Mouse (Mus musculus): Measurements from ENCODE around the gene Insig1. TPM values are rescaled to one million over a fixed set of nuclear protein-coding genes. Genes with fewer than 3 reads are reported as not detected.

Insig1 gene
- 114 and 116 TPM in 2 replicates for polyA plus RNA-seq (2011; ENCODE audit: insufficient read depth, insufficient read length, low read depth, missing spikeins)

- Histone ChIP-seq H3K9ac (ENCODE audit: low read depth, poor library complexity, severe bottlenecking) (peak within 1 kb of the TSS; percentile 68), H3K9me3 (replicated peaks; ENCODE audit: control insufficient read depth, insufficient read depth, low read length, poor library complexity, severe bottlenecking) (no peaks in the 10 kb centered on the region), H3K27me3 (ENCODE audit: control insufficient read depth, insufficient read depth, low read length, poor library complexity, severe bottlenecking) (no peaks in the 10 kb centered on the region), H3K4me1 (ENCODE audit: control insufficient read depth, insufficient read depth, low read length) (no peaks in the 10 kb centered on the region), H3K36me3 (ENCODE audit: control insufficient read depth, insufficient read depth, low read length, poor library complexity, severe bottlenecking) (peaks cover 29% of the 10 kb centered on the region), H3K4me3 (ENCODE audit: low read depth, low read length) (peak within 1 kb of the TSS; percentile 96), H3K27ac (ENCODE audit: insufficient read depth, low read length) (peak within 1 kb of the TSS; percentile 39)
- TF ChIP-seq POLR2A (IDR thresholded peaks at IDR 0.05; ENCODE audit: insufficient read depth, low read length) (peak; percentile 98), EP300 (IDR thresholded peaks at IDR 0.05; ENCODE audit: insufficient read depth, low read depth, low read length) (peak; percentile 49; the same call in 1 of the 2 replicates), CTCF (IDR thresholded peaks at IDR 0.05; ENCODE audit: low read depth, low read length) (no peak)
Observed at GRCm38 (mm10) chr5:28070828-28071455, at the start of gene Insig1. TSS of gene Insig1 (plus strand) at chr5:28071363.

DNA sequence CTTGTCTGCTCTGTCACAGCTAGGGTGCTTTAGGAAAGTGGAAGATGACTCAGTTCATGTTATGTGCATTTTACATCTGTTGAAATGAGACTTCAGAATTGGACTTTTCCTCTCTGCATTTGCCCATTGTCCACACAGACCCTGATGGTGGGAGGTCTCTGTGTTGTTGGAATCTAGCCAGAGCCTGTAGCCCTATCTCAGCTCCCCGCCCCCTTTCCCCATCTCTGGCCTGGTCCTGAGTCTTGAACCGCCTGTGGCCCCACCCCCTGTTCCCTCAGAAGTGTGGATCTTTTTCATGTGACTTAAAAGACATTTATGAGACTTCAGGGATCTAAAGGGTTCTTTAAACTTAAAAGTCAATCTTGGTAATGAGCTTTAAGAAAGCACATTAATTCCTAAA lies 47.7 kb upstream of the Insig1 start:
- Histone ChIP-seq H3K9ac (ENCODE audit: low read depth, poor library complexity, severe bottlenecking) (no peak overlapping the region), H3K36me3 (ENCODE audit: control insufficient read depth, insufficient read depth, low read length, poor library complexity, severe bottlenecking) (no peaks in the 10 kb centered on the region), H3K9me3 (replicated peaks; ENCODE audit: control insufficient read depth, insufficient read depth, low read length, poor library complexity, severe bottlenecking) (no peaks in the 10 kb centered on the region), H3K27ac (ENCODE audit: insufficient read depth, low read length) (no peak overlapping the region), H3K4me3 (ENCODE audit: low read depth, low read length) (no peak overlapping the region), H3K27me3 (ENCODE audit: control insufficient read depth, insufficient read depth, low read length, poor library complexity, severe bottlenecking) (no peaks in the 10 kb centered on the region), H3K4me1 (ENCODE audit: control insufficient read depth, insufficient read depth, low read length) (no peaks in the 10 kb centered on the region)
- no peak for TF ChIP-seq EP300 (IDR thresholded peaks at IDR 0.05; ENCODE audit: insufficient read depth, low read depth, low read length)
- TF ChIP-seq CTCF (IDR thresholded peaks at IDR 0.05; ENCODE audit: low read depth, low read length), result no peak
- no peak for TF ChIP-seq POLR2A (IDR thresholded peaks at IDR 0.05; ENCODE audit: insufficient read depth, low read length)

DNA sequence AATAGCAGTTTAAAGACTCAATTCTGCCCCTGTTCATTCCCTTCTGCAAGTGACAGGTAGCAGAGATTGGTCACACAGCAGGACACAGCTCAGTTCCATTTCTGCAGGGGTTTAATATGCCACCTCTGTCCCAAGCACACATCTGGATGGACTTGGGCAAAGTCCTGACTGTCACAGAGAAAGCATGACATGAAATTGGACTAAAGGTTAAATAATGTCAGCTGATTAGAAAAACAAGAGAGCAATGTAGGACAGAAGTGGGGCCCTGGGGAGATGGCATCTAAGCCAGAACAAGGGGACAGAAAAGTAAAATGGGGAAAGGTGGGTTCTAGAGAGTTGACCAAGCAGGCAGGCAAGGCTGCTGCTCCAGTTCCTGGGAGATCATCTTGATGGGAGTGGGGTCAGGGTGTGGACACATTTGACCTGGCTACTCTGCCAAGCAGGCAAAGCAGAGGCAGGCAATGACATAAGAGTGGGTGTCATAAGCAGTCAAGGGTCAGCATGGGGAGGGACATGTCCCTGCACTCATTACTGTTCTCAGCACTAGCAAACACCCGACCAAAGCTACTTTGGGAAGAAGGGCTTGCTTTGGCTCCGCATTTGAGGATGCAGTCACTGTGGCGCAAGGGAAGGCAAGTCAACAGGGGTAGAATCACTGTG lies 39.5 kb upstream of the Insig1 start:
- Histone ChIP-seq H3K4me1 (ENCODE audit: control insufficient read depth, insufficient read depth, low read length) (no peaks in the 10 kb centered on the region), H3K4me3 (ENCODE audit: low read depth, low read length) (no peak overlapping the region), H3K9me3 (replicated peaks; ENCODE audit: control insufficient read depth, insufficient read depth, low read length, poor library complexity, severe bottlenecking) (no peaks in the 10 kb centered on the region), H3K36me3 (ENCODE audit: control insufficient read depth, insufficient read depth, low read length, poor library complexity, severe bottlenecking) (no peaks in the 10 kb centered on the region), H3K27ac (ENCODE audit: insufficient read depth, low read length) (no peak overlapping the region), H3K9ac (ENCODE audit: low read depth, poor library complexity, severe bottlenecking) (no peak overlapping the region), H3K27me3 (ENCODE audit: control insufficient read depth, insufficient read depth, low read length, poor library complexity, severe bottlenecking) (no peaks in the 10 kb centered on the region)
- no peak for TF ChIP-seq POLR2A (IDR thresholded peaks at IDR 0.05; ENCODE audit: insufficient read depth, low read length)
- TF ChIP-seq EP300 (IDR thresholded peaks at IDR 0.05; ENCODE audit: insufficient read depth, low read depth, low read length), result no peak

- Histone ChIP-seq H3K4me1 (ENCODE audit: control insufficient read depth, insufficient read depth, low read length) (no peaks in the 10 kb centered on the region), H3K27ac (ENCODE audit: insufficient read depth, low read length) (no peak overlapping the region), H3K9me3 (replicated peaks; ENCODE audit: control insufficient read depth, insufficient read depth, low read length, poor library complexity, severe bottlenecking) (no peaks in the 10 kb centered on the region), H3K4me3 (ENCODE audit: low read depth, low read length) (no peak overlapping the region), H3K36me3 (ENCODE audit: control insufficient read depth, insufficient read depth, low read length, poor library complexity, severe bottlenecking) (no peaks in the 10 kb centered on the region), H3K9ac (ENCODE audit: low read depth, poor library complexity, severe bottlenecking) (no peak overlapping the region), H3K27me3 (ENCODE audit: control insufficient read depth, insufficient read depth, low read length, poor library complexity, severe bottlenecking) (no peaks in the 10 kb centered on the region)
- no peak for TF ChIP-seq CTCF (IDR thresholded peaks at IDR 0.05; ENCODE audit: low read depth, low read length)
- no peak for TF ChIP-seq EP300 (IDR thresholded peaks at IDR 0.05; ENCODE audit: insufficient read depth, low read depth, low read length)
Observed at GRCm38 (mm10) chr5:28032866-28033265, 38.3 kb upstream of the Insig1 start.

DNA sequence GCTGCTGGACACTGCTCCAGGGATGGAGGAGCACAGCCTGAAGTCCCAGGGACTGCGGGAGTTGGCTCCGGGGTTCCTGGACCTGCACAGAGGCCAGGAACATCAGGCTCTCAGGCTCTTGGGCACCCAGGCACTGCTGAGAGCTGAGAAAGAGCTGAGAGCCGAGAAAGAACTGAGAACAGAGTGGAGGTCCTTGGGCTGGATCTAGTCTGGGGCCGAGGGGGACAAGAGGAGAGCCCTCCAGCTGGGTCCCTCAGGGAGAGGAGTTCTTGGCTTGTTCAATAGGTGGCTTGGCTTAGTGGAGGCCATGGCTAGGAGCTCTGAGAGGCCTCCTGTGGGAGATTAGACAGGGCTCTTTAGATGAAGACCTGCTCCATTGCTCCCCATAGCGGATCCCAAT lies 37.9 kb upstream of the Insig1 start:
- no peak overlapping the region for H3K9ac ChIP-seq (ENCODE audit: low read depth, poor library complexity, severe bottlenecking)

DNA sequence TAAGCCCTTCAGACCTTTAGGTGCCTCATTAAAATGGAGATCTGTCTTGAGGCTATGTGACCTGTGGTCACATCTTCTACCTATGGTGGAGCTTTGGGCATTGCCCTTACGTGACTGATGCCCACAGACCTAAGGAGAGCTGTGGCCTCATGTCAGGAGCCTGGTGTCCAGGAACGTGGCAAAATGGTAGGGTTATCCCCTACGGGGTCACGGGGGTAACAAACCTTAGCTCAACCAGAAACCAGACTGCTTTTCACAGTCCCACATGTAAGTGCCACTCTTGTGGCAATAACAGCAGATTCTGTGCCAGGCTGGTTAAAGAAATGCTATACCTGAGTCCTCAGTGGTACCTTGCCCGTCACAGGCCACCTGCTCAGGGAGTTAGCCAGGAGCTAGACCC lies 37.3 kb upstream of the Insig1 start:
- Histone ChIP-seq H3K4me1 (ENCODE audit: control insufficient read depth, insufficient read depth, low read length) (peaks cover 3% of the 10 kb centered on the region), H3K9me3 (replicated peaks; ENCODE audit: control insufficient read depth, insufficient read depth, low read length, poor library complexity, severe bottlenecking) (no peaks in the 10 kb centered on the region), H3K27me3 (ENCODE audit: control insufficient read depth, insufficient read depth, low read length, poor library complexity, severe bottlenecking) (no peaks in the 10 kb centered on the region), H3K36me3 (ENCODE audit: control insufficient read depth, insufficient read depth, low read length, poor library complexity, severe bottlenecking) (no peaks in the 10 kb centered on the region), H3K4me3 (ENCODE audit: low read depth, low read length) (no peak overlapping the region), H3K27ac (ENCODE audit: insufficient read depth, low read length) (no peak overlapping the region), H3K9ac (ENCODE audit: low read depth, poor library complexity, severe bottlenecking) (no peak overlapping the region)
- TF ChIP-seq CTCF (IDR thresholded peaks at IDR 0.05; ENCODE audit: low read depth, low read length), result no peak
- TF ChIP-seq POLR2A (IDR thresholded peaks at IDR 0.05; ENCODE audit: insufficient read depth, low read length), result no peak
- TF ChIP-seq EP300 (IDR thresholded peaks at IDR 0.05; ENCODE audit: insufficient read depth, low read depth, low read length), result no peak

More for the DNA sequence above, 37.9 kb upstream of the Insig1 start:
- Histone ChIP-seq H3K4me3 (ENCODE audit: low read depth, low read length) (no peak overlapping the region), H3K4me1 (ENCODE audit: control insufficient read depth, insufficient read depth, low read length) (peaks cover 3% of the 10 kb centered on the region), H3K9me3 (replicated peaks; ENCODE audit: control insufficient read depth, insufficient read depth, low read length, poor library complexity, severe bottlenecking) (no peaks in the 10 kb centered on the region), H3K27me3 (ENCODE audit: control insufficient read depth, insufficient read depth, low read length, poor library complexity, severe bottlenecking) (no peaks in the 10 kb centered on the region), H3K36me3 (ENCODE audit: control insufficient read depth, insufficient read depth, low read length, poor library complexity, severe bottlenecking) (no peaks in the 10 kb centered on the region), H3K27ac (ENCODE audit: insufficient read depth, low read length) (no peak overlapping the region)
- TF ChIP-seq CTCF (IDR thresholded peaks at IDR 0.05; ENCODE audit: low read depth, low read length), result no peak
- no peak for TF ChIP-seq EP300 (IDR thresholded peaks at IDR 0.05; ENCODE audit: insufficient read depth, low read depth, low read length)
